Mouse (Mus musculus) left cerebral cortex, adult 8-10 months (tissue): ENCODE measurements at regions not wholly inside any gene's neighbourhood (a gene's known extent, or its start where the extent isn't known, plus 50 kb on each side); places are given as distances from the start of the nearest gene placed in this dataset.
A peak's percentile ranks its signal among the peaks of the same experiment; 100 is the strongest.
"Not testable (repeated sequence)": the region's sequence is repeated elsewhere in the genome, so short reads cannot be mapped to it uniquely, and the experiment has no call there.

Experiments
- DNase-seq, 2 experiments: peaks; one replicate each; pipeline ENCODE4 v3.0.0; 2022; ENCODE audit warnings: low spot score in 2 of 2

DNA sequence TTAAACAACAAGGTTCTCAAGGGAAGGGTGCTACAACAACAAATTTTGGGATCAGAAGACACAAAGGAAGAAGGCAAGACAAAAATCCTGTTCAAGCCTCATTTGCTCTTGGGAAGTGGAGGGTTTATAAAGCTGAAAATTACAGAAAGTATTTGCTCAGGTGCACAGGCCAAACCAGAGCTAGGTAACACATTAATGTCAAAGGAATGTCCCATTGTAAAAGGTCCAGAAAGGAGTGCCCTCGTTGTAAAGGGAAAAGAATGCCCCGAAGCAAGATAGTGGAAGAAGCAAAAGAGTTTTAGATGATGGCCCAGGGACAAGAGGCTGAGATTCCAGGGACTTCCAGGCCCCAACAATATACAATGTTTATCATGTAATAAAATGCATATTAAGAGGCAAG, 317.3 kb downstream of the Car8 start:
- no peak for DNase-seq

DNA sequence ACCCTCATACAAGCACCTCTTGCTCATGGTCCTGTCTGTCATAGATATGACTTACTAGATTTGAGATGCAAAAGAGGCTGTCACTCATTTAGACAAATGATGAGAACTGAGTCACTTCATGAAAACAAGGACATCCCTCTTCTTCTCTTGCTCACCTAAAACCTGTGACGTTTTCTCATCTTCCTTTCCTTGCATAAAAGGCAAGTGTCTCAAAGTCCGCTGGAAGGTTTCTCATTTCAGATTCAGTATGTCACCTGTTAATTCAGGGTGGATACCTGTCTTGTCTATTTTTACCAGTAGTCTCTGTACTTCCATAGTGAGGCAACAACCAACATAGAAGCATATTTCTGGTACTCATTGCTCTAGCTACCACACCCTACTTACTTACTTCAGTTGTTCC, 325.6 kb downstream of the Car8 start:
- no peak for DNase-seq

DNA sequence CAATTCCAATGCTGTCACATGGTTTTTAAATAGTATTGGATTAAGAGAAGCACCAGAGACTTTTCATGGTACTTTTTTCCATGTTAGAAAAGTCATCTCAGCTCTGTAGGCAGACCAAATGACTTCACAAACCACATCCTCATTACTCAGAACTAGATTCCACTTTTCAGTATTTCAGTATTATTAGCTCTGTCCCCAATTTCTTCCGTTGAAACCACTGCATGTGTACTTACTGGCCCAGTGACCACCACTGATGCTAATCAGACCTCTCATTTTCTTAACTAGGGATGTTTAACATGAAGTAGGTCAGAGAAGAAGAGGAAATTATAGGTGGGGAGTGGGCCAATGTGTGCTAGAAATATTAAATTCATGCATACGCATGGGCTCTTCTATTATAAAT, 326.2 kb downstream of the Car8 start:
- no peak for DNase-seq

DNA sequence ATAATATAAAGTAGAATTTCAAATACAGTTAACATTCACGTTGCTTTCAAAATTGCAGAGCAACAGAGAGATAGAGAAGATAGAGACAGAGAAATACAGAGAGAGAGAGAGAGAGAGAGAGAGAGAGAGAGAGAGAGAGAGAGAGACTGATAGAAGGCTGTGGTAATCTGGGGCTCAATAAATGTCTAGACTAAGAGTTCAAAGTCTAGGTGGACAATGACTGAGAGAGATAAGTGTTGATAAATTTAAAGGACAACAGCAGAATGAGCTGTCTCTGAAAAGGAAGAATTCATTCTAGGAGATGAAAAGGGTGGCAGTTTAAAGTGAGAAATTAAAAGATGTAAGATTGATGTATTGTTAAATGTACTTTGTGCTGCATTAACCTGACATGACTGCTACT, 335.7 kb downstream of the Car8 start:
- DNase-seq = no peak

DNA sequence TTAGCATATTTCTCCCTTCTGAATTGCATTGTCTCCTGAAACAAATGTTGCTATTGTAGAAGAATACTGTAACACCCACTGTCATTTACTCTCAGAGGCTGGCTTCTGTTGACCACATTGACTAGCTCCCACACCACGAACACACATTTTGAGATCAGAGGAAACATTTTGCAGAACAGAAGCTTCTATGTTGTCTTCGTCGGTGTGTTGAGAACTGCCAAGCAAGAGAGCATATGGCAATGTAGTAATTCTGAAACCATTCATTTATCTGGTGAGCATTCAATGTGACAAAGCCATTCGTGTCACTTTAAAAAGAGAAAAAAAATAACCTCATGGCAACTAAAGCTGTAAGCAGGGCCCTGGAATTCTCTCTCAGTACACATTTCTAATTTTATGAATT, 343.9 kb downstream of the Car8 start:
- DNase-seq = no peak

DNA sequence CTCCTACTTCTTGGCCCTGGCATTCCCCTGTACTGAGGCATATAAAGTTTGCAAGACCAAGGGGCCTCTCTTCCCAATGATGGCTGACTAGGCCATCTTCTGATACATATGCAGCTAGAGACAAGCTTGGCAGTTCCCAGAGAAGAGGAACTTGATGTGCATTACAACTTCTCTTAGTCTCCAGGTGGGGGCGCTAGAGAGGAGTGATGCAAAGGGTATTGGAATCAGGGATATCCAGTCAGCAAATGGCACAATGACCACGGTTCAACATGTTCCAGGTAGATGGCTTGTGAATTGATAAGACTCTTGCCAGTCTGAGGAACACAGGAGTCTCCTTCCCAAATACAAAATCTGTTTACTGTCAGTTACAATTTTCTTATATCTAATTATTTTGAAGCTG, 347.7 kb downstream of the Car8 start:
- no peak for DNase-seq

DNA sequence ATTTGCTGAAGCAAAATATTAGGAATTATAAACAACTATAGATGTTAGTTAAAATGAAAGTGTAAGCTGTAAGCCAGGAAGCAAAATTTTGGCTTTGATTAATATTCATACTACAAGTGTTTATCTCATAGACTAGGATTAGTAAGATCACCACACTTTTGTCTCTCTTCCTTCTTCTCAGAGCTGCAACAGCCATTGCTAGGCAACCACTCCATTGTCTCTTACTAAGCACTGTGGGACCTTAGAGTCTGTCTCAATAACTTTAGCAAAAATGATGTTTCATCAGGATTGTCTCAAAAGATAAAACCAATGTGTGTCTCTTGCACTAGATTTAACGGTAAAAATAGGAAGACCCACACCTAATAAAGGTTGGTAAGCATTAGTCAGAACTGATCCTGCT, 384.3 kb downstream of the Car8 start:
- no peak for DNase-seq

DNA sequence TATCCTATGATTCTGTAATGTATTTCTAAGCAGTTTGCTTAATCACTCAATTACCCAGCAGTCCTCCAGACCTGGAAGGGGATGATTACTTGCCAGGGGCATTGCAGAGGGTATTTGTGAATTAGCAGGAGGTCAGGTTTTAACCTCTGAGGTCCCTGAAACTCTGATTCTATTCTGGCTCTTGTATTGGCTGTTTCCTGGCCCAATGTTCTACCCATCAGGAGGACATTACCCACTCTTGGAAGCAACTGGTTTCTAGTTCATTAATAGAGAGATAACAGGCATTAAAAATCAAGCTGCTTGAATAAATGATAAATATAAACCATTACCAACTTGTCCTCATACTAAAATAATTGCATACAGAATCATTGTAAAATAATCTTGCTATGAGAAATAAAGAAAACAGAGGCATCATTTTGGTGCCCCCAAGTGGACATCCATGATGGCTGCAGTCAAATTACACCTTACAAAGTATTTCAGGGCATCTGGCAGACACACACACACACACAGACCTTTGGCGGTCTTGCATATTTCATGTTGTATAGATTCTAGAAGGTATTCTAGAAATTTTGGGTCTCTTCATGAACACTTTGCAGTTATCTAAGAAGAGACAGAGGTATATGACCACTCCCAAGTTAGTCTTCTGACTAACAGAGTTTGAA, 385.6 kb downstream of the Car8 start:
- peak in 1 of 2 experiments; percentile 15 for DNase-seq

DNA sequence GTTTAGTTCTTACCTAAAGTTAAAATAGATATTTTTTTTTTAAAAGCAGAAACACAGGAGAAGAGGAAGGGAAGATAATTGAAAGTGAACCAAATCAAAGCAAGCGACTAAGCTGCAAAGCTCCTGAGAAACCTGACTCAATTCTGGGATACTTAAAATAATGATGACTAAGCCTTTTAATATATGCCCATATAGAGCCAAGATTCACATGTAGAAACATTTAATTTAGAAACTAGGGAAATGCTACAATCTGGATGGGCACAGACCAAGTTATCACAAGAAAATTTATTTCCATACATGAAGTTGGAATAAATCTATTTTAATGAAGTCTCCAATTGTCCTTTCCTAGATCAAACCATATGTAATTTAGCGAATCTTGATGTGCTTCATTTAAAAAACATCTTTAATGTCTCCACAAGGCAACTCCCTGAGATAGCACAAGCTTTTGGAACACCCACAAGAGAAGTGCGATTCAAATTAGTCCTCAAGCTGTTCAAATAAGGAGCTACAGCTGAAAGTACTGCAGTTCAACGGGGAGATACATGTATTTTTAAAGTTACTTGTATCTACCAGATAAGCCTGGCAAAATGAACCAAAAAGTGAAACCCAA, 386.7 kb downstream of the Car8 start:
- DNase-seq = peak in 1 of 2 experiments; percentile 36

DNA sequence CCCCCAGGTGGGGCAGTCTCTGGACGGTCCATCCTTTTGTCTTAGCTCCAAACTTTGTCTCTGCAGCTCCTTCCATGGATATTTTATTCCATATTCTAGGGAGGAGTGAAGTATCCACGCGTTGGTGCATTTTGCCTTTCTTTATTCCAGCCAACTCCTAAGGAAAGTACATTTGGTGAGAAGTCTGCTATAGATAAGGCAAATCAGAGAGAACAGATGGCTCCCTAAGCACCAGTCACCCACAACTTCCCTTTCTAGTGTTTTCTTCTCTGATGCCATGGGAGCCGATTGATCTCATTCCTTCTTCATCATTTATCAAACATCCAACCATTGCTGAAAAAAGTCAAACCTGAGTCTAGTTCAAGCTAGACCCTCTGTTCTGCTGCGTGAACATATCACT, 391.4 kb downstream of the Car8 start:
- DNase-seq = peak in 1 of 2 experiments; percentile 15

DNA sequence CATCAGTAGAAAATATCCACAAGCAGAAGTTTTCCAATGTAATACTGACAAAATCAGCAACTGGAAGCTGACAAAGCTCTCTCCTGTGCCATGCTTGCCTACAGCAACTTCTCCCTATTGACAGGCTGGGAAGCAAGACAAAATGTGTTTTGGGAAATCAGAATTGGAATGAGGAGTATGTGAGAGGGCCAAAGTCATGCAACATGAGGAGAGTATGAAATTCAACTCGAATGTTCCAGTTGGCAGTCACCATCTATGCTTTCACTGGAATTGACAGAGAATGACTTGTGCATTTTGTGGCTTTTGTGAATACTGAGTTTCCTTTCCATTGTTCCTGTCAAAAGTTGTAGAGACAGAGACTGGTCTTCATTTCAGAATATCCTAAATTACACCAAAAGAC, 409.7 kb downstream of the Car8 start:
- DNase-seq = no peak

DNA sequence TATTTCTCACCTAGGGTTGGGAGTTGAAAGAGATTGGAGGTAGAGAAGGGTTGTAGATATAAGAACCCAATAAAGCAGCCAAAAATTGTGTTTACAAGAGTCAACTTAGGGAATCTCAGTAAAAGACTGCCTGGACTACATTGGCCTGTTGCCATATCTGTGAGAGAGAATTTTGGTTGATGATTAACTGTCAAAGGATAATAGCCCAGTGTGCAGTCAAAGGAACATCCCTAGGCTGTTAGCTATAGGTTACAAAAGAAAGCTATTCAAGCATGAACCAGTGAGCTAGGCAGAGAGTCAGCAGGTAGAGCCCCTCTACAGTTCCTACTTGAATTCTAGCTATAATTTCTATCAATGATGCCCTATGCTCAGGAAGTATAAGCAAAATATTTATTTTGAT, 419.0 kb downstream of the Car8 start:
- DNase-seq = no peak

DNA sequence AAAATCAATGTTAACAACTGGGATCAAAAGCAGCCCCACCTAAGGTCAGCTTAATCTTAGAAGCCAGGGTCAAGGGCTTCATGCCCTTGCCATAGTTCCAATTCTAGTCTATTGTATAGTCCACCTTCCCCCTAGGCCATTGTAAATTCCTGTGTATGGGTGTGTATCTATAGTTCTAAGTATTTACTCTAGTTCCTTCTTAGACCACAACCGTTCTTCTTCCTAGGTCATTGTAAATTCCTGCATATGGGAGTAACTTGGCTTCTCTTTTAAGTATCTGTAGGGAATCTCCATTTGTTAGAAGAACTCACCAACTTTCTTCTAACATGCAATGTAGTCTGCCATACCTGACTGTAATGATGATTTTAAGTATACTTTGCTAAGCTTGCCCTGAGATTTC, 461.1 kb downstream of the Car8 start:
- DNase-seq = not testable (repeated sequence)

DNA sequence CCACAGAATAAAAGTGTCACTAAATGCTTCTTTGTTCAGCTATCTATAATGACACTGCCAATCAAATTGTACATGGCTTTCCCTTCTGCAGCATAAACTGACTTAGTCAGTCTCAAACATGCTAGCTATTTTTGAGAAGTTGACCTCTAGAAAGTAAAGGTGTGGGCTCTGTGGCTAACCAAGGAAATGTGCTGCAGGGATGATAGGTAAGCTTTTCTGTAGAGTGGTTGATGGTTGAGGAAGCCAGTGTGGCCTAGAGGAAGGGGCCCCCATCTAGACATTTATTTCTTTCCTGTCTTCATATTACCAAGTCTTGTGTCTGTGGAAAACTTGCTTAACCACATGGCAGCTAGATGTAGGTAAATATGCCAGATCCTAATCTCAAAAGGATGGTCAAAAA, 483.4 kb downstream of the Car8 start:
- DNase-seq = no peak

DNA sequence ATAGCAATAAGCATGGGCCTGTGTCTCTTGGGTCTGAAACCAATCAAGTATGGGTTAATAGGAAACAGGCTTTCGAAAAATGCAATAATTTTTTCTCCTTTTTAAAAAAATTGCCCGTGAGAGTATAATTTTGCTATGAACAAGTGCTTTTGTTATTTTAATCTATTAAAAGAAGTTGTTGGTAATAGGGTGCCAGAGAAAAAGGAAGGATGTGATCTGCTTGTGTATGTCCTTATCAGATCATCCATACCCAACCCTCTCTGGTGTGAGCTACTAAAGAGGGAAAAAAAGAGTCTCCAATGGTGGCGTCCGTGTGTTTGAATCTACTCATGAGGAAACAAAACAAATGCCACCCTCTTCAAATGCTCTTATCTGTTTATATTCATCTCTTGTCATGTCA, 484.9 kb downstream of the Car8 start:
- no peak for DNase-seq

DNA sequence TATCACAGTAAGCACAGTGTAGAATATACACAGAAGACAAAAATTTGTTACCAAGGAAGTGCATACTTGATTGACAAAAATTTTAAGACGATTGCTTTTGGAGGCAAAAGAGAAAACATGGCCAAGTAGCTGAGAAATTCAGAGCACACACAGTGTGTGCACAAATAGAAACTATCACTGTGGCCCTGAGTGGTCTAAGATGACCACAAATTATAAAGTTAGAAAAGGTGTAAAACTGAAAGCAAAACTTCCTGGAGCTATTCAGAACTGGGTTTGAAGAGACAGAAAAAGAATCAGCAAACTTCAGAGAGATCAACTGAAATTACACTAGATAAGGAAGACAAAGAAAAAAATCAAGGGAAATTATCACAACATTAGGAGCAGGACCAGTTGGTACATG, 487.6 kb downstream of the Car8 start:
- no peak for DNase-seq

DNA sequence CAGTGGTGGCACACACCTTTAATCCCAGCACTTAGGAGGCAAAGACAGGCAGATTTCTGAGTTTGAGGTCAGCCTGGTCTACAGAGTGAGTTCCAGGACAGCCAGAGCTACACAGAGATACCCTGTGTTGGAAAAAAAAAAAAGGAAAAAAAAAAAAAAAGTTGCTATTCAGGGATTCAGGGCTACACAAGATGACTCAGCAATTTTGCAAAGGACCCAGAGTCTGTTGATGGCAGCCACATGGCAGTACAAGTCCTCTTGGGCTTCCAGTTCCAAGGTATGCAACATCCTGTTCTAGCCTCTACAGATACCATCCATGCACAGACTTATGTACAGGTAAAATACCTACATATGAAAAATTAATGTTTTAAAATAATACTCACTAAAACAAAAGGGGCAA, 515.9 kb downstream of the Car8 start:
- no peak for DNase-seq

DNA sequence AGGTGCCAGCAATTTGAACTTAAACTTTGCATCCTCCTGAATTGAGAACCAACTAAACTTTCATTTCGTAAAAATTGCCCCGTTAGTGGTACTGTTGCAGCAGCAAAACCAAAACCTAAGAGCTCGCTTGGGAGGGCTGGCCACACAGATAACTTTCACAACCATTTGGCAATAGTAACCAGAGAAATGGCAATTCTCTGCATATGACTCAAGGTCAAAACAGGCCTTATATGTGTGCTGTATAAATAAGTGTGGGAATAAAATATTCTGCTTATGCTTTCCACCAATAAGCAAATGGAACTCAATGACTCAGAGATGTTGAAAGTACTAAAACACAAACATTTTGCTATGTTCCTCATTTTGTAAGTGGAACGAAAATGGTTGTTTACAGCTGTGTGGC, 550.3 kb downstream of the Car8 start:
- no peak for DNase-seq

DNA sequence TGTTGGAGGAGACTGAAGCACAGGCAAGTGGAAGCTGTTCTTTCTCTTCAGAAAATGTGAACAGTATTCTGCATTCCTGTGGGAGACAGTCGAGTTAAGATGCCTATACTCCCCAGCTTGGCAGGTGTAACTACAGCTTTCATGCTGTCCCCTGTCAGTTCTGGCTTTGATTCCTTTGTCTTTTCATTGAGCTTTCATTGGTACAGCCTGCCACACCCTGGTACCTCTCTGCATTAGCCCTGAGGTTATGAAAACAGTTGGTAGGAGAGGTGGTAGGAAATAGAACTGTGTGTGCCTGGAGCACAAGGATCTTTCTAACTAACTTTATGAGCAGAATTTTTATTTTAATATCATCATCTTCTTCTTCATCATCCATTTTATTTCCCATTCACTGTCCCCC, 551.6 kb downstream of the Car8 start:
- DNase-seq = no peak

DNA sequence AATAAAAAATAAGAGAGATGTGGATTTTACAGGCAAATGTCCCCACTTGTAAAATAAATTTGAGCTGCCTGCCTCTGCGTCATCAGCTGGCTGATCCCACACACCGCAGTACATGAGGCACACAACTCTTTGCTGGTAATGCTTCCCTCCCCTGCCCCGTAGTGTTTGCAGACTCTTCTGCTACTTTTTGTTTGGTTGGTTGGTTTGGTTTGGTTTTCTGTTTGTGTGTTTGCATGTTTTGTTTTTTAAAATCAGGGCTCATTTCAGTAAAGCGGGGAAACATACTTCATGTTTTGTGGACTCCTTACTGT, 568.1 kb downstream of the Car8 start:
- no peak for DNase-seq

DNA sequence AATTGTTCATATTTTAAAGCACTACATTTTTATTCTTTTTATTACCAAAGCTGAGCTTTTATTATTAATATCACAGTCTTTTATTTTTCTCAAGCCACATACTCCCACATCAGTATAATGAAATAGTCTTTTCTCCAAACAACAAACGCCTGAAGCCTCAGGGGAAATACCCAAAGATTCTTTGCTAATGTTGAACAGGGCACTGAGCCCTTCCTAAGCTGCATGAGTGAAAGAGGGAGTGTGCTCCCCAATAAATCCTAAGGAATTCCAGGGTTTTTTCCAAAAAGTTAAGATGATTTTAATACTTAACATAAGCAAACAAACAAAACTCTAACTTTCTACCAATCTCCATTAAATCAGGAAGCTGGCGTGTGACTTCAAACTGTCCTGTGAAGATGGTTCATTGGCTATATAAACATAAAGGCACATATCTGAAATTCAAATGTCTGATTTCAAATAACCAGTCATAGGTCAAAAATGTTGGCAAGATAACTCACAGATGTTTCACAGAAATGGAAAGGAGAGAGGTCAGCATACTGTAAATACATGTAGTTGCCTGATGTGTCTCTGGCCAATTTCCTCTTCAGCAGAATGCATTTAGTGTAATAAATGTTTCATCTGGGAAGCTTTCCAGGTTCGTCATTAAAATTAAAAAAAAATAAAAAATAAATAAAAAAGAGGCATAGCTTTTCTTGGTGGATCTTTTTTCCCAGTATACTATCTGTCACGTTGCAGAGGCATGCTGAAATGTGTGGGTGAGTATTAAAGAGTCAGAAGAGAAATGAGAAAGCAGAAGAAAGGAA, 568.6 kb downstream of the Car8 start:
- DNase-seq = no peak

DNA sequence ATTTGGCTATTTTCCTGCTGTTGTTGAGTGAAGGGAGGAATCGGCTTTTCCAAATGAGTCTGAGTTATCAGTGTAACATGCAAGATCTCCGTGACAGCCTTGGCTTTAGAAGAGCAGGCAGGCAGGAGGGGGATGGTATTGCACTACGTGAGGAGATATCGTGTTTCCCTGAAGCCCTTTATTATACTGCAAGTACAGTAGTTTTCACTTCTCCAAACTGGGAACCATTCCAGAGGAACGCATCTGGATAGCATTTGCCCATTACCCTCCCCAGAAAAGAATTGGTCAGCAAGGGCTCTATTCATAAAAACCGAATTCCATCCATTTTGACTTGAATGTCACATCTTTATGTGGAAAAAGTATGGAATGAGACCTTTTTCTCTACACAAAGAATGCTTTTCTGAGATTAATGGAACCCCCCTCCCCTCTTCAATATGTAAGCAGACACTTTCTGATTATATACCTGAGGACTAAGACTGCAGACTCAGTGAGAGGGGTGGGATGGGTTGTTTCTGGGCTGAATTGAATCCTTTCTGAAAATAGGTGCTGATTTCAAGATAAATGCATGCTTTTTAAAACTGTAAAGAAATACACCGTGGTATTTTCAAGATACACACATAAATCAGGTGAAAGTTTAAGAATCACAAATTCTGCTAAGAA, 571.8 kb downstream of the Car8 start:
- no peak for DNase-seq
